Mouse (Mus musculus): ENCODE measurements around the gene Taf13.
"Not testable (repeated sequence)": the region's sequence is repeated elsewhere in the genome, so short reads cannot be mapped to it uniquely, and the experiment has no call there.

The Taf13 gene

GRCm38 (mm10) chr3:108571443-108572294 is at the start of gene Taf13:
Gene Taf13, plus strand, starts transcription at chr3:108571698.
- peak; percentile 90 to 93 for DNase-seq (ENCODE audit: low spot score in 2 of 2)

DNA sequence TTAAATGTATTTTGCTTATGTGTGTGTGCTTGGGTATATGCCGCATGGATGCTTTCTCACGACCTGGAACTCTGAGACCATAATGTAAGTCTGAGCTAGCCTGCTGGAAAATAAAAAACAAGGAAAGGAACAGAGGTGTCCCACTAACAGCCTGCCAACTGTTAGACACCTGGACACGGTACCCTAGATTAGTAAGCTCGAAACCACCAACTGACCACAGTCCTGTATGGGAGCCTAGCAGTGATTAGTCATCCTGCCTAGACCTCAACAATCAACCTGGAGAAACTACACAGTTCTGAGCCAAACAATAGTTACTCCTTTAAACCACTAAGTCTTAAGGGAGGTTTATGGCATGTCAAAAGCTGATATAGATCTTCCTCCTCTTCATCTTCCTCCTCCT is 48.1 kb upstream of the Taf13 start:
- no peak for DNase-seq (ENCODE audit: low spot score in 2 of 2)

DNA sequence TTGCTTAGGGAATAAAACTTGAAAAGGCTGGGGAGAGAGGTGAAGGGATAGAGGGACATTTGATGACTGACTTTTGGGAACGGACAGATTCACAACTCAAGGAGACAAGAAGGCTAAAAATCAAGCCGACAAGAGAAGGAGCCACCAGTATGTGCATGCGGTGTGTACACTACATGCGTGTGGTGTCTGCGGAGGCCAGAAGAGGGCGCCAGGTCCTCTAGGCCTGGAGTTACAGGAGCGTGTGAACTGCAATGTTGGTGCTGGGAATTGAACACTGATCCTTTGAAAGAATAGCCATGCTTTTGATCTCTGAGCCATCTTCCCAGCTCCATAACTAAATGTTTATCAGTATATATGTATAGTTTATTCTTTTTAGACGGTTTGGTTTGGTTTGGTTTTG is 43.0 kb upstream of the Taf13 start:
- DNase-seq (ENCODE audit: low spot score in 2 of 2): no peak

- DNase-seq (ENCODE audit: low spot score in 2 of 2): peak; percentile 41 to 56
Measured at GRCm38 (mm10) chr3:108533114-108533885, 38.2 kb upstream of the Taf13 start.

DNA sequence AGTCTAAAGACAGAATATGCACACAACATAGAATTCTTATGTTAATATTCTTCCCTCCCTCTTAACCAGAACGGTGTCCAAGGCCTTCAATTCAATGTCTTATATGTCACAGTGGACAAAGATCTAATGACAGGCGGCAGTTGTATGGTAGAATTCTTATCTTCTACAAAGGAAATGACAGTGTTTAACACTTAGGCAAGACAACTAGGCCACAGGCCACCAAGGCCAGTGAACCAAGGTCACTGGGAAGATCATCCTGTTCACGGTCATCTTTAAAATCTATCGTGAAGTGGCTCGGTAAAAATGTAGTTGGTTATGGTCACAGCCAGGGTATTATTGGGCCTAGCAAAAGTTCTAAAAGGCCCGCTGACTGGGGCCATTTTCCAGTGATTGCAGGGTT is 37.5 kb upstream of the Taf13 start, which contains the start of gene 1700013F07Rik:
TSS of gene 1700013F07Rik (plus strand) at position 200 of the 400 bp plus-strand sequence.
- DNase-seq (ENCODE audit: low spot score in 2 of 2): no peak

DNA sequence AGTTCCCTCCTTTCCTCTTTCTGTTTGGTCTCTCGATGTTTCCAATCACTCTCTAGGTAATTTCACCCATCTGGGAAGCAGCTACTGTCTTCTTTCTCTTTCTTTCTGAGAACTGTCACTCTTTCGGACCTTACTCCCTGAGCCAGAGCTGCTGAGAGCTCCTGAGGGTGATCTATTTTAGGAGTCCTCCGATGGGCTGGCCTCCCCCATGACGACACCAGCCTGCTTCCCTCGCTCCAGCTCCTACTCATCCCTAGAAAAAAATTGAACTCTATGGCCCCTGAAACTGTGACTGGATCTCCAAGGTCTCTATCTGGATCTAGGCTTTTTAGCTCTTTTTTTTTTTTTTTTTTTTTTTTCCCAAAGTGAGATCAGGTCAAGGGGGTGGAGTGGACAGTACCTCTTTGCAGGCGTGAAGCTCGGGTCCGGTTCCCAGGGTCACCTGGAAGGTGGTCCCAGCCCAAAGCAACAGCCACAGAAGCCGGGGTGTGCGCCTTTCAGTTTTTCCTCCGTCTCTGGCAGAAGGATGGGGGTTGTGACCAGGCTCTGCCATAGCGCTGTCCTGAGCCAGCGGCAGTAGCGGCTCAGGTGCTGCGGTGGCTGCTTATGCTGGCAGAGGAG is 35.5 kb upstream of the Taf13 start:
- no peak for DNase-seq (ENCODE audit: low spot score in 2 of 2)

- DNase-seq (ENCODE audit: low spot score in 2 of 2): peak; percentile 12 to 39
Measured at GRCm38 (mm10) chr3:108536517-108537260, 34.8 kb upstream of the Taf13 start, which contains the start of gene 5330417C22Rik. Gene 5330417C22Rik, minus strand, starts transcription at chr3:108536536.

DNA sequence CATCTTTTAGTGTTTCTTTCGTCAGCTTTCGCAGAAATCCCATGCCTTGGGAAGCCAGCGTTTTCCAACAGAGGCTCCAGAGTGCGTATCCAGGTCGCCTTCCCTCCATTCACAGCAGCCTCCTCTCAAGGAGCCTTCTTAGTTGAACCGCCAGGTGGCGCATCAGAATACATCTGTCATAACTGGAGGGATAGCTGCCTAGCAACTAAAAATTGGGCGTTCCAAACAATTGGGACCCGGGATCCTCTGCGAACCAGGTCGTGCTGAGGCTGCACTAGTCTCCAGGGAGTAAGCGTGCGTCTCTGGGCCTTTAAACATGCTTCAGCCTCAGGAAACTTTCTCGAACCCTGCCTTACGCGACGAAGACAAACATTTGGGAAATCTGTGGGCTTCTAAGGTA is 34.2 kb upstream of the Taf13 start:
- DNase-seq (ENCODE audit: low spot score in 2 of 2): peak; percentile 66 to 67

DNA sequence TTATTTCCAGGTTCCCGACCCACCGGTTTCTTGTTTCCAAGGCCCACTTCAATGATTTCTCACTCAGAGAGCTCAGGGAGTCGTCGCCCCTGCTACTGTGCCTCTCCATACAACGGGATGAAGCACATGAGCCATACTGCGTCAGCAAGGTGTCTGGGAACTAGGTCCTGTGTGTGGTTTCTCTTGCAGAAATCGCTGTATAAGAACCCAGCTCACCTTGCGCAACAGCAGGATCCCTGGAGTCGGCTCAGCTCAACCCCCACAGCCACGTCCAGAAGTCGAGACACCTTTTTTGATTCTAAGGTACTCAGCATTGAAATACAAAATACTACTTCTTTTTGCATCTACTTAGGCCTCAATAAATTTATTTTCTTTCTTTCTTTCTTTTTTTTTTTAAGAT is 29.2 kb upstream of the Taf13 start:
- no peak for DNase-seq (ENCODE audit: low spot score in 2 of 2)

- DNase-seq (ENCODE audit: low spot score in 2 of 2): peak; percentile 3 to 53
Measured at GRCm38 (mm10) chr3:108554111-108554561, 17.4 kb upstream of the Taf13 start.

DNA sequence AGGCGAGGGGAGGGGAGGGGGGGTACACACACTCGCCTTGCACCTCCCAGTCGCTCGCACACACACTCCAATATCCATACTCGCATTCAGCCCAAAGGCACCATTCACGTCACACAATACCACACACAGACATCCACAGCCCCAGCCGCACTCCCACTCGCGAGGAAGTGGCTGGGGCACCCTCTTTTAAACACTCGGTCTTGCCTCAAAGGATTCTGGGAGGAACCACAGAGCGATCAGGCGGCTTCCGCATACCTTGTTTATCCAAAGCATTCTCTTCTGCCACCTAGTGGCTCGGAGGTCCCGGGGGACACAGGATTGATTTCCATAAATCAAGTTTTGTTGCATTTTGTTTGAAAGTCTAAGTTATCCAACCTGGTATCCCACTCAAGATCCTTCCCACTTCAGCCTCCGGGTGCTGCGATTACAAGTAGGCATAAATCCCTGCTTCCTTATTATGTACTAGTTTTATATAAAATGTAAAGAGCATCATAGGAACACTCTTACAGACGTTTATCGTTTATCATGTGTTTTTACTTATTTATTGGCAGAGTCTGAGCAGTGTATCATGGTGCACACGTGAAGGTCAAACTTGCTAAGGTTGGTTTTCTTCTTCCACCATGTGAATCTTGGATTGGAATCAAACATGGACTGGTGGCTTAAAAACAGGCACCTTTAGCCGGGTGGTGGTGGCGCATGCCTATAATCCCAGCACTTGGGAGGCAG is 16.7 kb upstream of the Taf13 start:
- DNase-seq (ENCODE audit: low spot score in 2 of 2): peak; percentile 81 to 85

- DNase-seq (ENCODE audit: low spot score in 2 of 2): no peak
Measured at GRCm38 (mm10) chr3:108557888-108558287, 13.6 kb upstream of the Taf13 start.

DNA sequence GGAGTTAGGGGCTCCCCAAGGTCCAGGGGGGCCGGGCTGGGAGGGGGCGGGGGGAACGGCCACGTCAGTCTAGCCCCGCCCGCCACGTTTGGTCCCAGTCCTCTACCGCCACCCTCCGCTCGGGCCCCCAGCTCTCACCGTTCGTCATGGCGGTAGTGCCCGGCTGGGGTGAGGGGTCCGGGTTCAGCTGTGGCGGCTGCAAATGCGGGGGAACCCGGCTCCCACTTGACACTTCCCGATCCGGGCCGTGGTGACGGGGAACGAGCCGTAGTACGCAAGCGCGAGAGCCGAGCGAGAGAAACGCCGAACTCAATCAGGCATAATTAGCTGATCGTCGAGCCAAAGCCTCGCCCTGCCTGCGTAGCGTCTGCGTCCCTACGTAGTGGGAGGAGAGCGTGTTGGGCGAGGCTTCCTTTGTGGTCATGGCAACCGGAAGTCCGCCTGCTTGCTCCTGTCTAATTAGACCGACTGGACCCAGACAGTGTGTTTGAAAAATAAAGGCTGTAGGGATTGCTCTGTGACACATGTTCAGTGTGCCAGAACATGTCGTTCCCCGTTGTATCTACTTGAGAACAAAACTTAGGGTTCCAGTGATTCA is 9.3 kb upstream of the Taf13 start, which contains the start of gene Tmem167b:
TSS of gene Tmem167b (minus strand) at position 334 of the 598 bp plus-strand sequence.
- DNase-seq (ENCODE audit: low spot score in 2 of 2): peak; percentile 94 to 97

DNA sequence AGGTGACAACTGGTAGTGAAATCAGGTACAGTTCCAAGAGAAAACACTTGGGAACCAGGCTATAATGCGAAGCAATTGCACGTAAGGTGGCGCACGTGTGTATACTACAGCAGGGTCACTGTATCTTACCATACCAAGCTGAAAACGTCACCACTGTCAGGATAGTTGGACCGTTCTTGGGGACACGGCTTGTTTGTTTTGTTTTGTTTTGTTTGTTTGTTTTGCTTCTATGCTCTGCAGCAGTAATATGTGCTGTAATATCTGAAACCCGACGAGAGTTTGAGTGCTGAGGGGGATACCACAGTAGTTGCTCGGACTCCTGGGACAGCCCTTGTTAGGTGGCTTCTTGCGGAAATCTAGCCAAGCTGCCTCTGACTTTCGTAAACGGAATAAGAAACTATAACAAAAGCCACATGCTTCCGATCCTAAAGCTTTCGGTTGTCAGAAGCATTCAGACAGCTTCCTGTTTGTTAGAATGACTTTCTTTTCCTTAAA is 8.7 kb upstream of the Taf13 start:
- no peak for DNase-seq (ENCODE audit: low spot score in 2 of 2)

DNA sequence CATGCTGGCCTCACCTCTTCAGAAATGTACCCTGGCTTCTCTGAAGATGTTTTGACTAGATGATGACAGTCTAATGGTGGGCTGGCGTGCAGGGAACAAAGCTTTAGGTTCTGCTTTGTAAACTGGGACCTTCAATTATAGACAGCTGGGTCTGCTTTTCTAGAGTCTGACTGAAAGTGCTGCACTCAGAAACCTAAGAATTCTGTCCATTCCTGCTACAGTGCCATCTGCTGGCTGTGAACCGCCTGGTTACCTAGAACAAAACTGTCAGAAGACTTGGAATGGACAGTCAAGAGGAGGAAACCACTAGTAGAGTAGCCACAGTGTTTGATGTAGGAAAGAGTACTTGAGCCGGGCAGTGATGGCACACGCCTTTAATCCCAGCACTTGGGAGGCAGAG is 8.2 kb upstream of the Taf13 start:
- peak; percentile 61 to 74 for DNase-seq (ENCODE audit: low spot score in 2 of 2)

DNA sequence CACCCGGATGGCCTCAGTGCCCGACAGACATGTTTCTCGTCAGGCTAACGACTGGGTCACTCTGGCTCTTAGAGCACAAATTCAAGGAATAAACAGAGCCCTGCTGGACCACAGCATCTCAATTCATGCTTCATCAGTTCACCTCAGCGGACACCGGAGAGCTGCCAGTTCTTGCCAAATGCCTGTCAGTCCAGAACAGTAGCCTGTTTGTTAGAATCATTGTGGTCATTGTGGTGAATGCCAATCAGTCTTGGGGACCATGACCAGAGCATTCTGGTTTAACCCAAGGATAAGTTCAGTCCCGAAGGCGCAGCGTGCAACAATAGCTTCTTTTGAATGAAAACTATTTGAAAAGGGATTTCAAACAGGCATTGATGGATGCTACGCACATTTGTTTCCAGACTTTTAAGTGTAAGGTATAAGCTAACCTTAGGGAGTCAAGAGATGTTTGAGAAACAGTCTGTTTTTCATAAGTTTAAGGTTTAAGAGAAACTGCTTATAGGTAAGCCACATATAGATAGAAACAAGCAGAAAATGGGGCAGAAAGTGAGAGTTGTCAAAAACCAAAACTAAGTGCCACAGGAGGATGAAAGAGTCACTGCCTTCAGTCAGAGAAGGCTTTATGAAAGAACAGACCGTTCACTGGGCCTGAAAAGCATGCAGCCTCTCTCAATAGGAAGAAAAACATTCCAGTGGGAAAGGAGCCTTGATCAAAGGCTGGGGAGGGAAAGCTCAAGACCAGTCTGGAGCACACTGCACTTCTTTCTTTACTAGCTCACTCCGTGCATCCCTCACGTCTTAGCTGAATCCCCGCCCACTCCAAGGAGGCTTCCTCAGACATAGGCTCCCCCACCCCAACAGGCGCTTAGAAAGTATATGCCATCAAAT is 3.3 kb upstream of the Taf13 start:
- no peak for DNase-seq (ENCODE audit: low spot score in 2 of 2)

GRCm38 (mm10) chr3:108569636-108570035 is 1.9 kb upstream of the Taf13 start:
- DNase-seq (ENCODE audit: low spot score in 2 of 2): not testable (repeated sequence)

DNA sequence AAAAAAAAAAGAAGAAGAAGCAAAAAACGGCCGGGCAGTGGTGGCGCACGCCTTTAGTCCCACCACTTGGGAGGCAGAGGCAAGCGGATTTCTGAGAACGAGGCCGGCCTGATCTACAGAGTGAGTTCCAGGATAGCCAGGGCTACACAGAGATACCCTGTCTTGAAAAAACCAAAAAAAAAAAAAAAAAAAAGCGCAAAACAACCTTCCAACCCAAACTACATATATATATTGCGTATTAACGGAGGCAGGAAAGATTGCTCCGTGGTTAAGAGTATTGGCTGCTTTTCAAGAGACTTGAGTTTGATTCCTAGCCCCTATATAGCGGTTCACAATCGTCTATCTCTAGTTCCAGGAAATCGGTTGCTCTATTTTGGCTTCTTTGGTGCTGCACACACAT is 685 bp upstream of the Taf13 start:
- DNase-seq (ENCODE audit: low spot score in 2 of 2): no peak

Data from urinary bladder, adult 18-20 months (tissue).